Mouse (Mus musculus) forebrain, embryonic 15.5 days (tissue): Measurements from ENCODE around the gene Zbtb49. TPM values are rescaled to one million over a fixed set of nuclear protein-coding genes. Genes with fewer than 3 reads are reported as not detected.

ENCODE experiments used
- ATAC-seq: fragments of 200-750 bp; cut with Nextera tagmentation; replicated peaks from 2 replicates; pipeline ENCODE4 v1.8.0; 2017; ENCODE audit warnings: mild to moderate bottlenecking, moderate TSS enrichment, moderate library complexity
- H3K27ac ChIP-seq: fragments of 300-500 bp; sonication (generic); replicated peaks from 2 replicates; pipeline ENCODE4 v1.5.1; 2015; ENCODE audit warnings: mild to moderate bottlenecking, inconsistent platforms
- H3K27me3 ChIP-seq: fragments of 300-500 bp; sonication (generic); 2 replicates; pipeline ENCODE4 v1.6.1; 2015; ENCODE audit warnings: inconsistent platforms
- H3K36me3 ChIP-seq: fragments of 300-500 bp; sonication (generic); 2 replicates; pipeline ENCODE4 v1.6.1; 2015; ENCODE audit warnings: mild to moderate bottlenecking, inconsistent platforms
- H3K4me1 ChIP-seq: fragments of 300-500 bp; sonication (generic); 2 replicates; pipeline ENCODE4 v1.6.1; 2015; ENCODE audit warnings: inconsistent platforms
- H3K4me2 ChIP-seq: fragments of 300-500 bp; sonication (generic); replicated peaks from 2 replicates; pipeline ENCODE4 v1.6.1; 2015; ENCODE audit warnings: mild to moderate bottlenecking, inconsistent platforms
- H3K4me3 ChIP-seq: fragments of 300-500 bp; sonication (generic); 2 replicates; pipeline ENCODE4 v1.5.1; 2015; ENCODE audit warnings: mild to moderate bottlenecking, inconsistent platforms
- H3K9ac ChIP-seq: fragments of 300-500 bp; sonication (generic); replicated peaks from 2 replicates; pipeline ENCODE4 v1.6.1; 2015; ENCODE audit warnings: mild to moderate bottlenecking, inconsistent platforms
- H3K9me3 ChIP-seq: fragments of 300-500 bp; sonication (generic); 2 replicates; pipeline ENCODE4 v1.6.1; 2016; ENCODE audit warnings: inconsistent platforms
- WGBS: fragments of 180-500 bp; shearing (Covaris S2); methylation state at CpG from one replicate; pipeline ENCODE4 v1.1.7; 2015; ENCODE audit warnings: mixed read lengths; 5-methylcytosine and 5-hydroxymethylcytosine counted together
- polyA plus RNA-seq: library from polyadenylated mRNA; unstranded; fragments of >200 nt; fragmentation: Nextera tagmentation; extraction: Ambion mirVana; gene quantifications from 2 replicates; pipeline ENCODE4 v1.2.1, GENCODE M21; 2015

Gene Zbtb49
- polyA plus RNA-seq, 1 experiment from 2014 or later: 26.4 TPM

GRCm38 (mm10) chr5:38236627-38237026 is 16.4 kb upstream of the Zbtb49 start:
- WGBS: 92% methylated on average over 2 of the region's 2 CpGs
- H3K9ac ChIP-seq: no peak overlapping the region
- ATAC-seq: no peak
- no peaks in the 10 kb centered on the region for H3K27me3 ChIP-seq
- peaks cover 22% of the 10 kb centered on the region for H3K36me3 ChIP-seq
- H3K4me2 ChIP-seq: no peak overlapping the region
- H3K4me1 ChIP-seq: no peaks in the 10 kb centered on the region
- H3K27ac ChIP-seq: no peak overlapping the region
- no peak overlapping the region for H3K4me3 ChIP-seq
- H3K9me3 ChIP-seq: no peaks in the 10 kb centered on the region

- no peak overlapping the region for H3K27ac ChIP-seq
- whole genome bisulfite sequencing: 70% methylated on average over 4 of the region's 4 CpGs
- H3K27me3 ChIP-seq: no peaks in the 10 kb centered on the region
- no peak for ATAC-seq
- no peaks in the 10 kb centered on the region for H3K4me1 ChIP-seq
- H3K9ac ChIP-seq: no peak overlapping the region
- H3K4me2 ChIP-seq: no peak overlapping the region
- H3K4me3 ChIP-seq: no peak overlapping the region
- H3K36me3 ChIP-seq: peaks cover 31% of the 10 kb centered on the region
- no peaks in the 10 kb centered on the region for H3K9me3 ChIP-seq
These were observed 15.2 kb upstream of the Zbtb49 start for GRCm38 (mm10) chr5:38235422-38235821.

GRCm38 (mm10) chr5:38219771-38220307 is 418 bp downstream of the Zbtb49 start:
- H3K4me3 ChIP-seq: peak overlapping the region; percentile 95
- H3K4me1 ChIP-seq: peaks cover 22% of the 10 kb centered on the region
- H3K36me3 ChIP-seq: peaks cover 21% of the 10 kb centered on the region
- peak overlapping the region; percentile 91 for H3K27ac ChIP-seq
- no peaks in the 10 kb centered on the region for H3K27me3 ChIP-seq
- peak overlapping the region; percentile 91 for H3K4me2 ChIP-seq
- ATAC-seq: peak; percentile 87
- H3K9me3 ChIP-seq: no peaks in the 10 kb centered on the region
- 1% methylated on average over 35 of the region's 35 CpGs for WGBS
- H3K9ac ChIP-seq: peak overlapping the region; percentile 91

- Histone ChIP-seq H3K27me3 (no peaks in the 10 kb centered on the region), H3K4me3 (no peak overlapping the region), H3K4me1 (no peaks in the 10 kb centered on the region), H3K36me3 (peaks cover 76% of the 10 kb centered on the region), H3K9ac (no peak overlapping the region), H3K9me3 (no peaks in the 10 kb centered on the region), H3K27ac (no peak overlapping the region), H3K4me2 (no peak overlapping the region)
- ATAC-seq: no peak
- WGBS: 95% methylated on average over 6 of the region's 6 CpGs
These were observed 7.2 kb downstream of the Zbtb49 start for GRCm38 (mm10) chr5:38213009-38213408.

- no peak for ATAC-seq
- Histone ChIP-seq H3K4me1 (peaks cover 6% of the 10 kb centered on the region), H3K4me3 (no peak overlapping the region), H3K4me2 (no peak overlapping the region), H3K27me3 (no peaks in the 10 kb centered on the region), H3K9ac (no peak overlapping the region), H3K9me3 (no peaks in the 10 kb centered on the region), H3K36me3 (peaks cover 73% of the 10 kb centered on the region), H3K27ac (no peak overlapping the region)
- 88% methylated on average over 8 of the region's 8 CpGs for WGBS
These were observed 8.6 kb downstream of the Zbtb49 start for GRCm38 (mm10) chr5:38211691-38212090.

- peaks cover 61% of the 10 kb centered on the region for H3K36me3 ChIP-seq
- H3K9me3 ChIP-seq: no peaks in the 10 kb centered on the region
- no peak overlapping the region for H3K4me3 ChIP-seq
- H3K4me1 ChIP-seq: peaks cover 18% of the 10 kb centered on the region
- no peaks in the 10 kb centered on the region for H3K27me3 ChIP-seq
- WGBS: 79% methylated on average over 8 of the region's 8 CpGs
- H3K9ac ChIP-seq: no peak overlapping the region
- H3K4me2 ChIP-seq: no peak overlapping the region
- ATAC-seq: no peak
- no peak overlapping the region for H3K27ac ChIP-seq
These were observed 11.3 kb downstream of the Zbtb49 start for GRCm38 (mm10) chr5:38208985-38209384.

GRCm38 (mm10) chr5:38205303-38205726 is 14.9 kb downstream of the Zbtb49 start:
- peaks cover 62% of the 10 kb centered on the region for H3K36me3 ChIP-seq
- H3K9ac ChIP-seq: no peak overlapping the region
- no peak for ATAC-seq
- no peak overlapping the region for H3K27ac ChIP-seq
- H3K4me3 ChIP-seq: no peak overlapping the region
- no peaks in the 10 kb centered on the region for H3K9me3 ChIP-seq
- WGBS: 85% methylated on average over 7 of the region's 7 CpGs
- peaks cover 18% of the 10 kb centered on the region for H3K4me1 ChIP-seq
- H3K27me3 ChIP-seq: no peaks in the 10 kb centered on the region
- no peak overlapping the region for H3K4me2 ChIP-seq

- H3K9me3 ChIP-seq: no peaks in the 10 kb centered on the region
- ATAC-seq: no peak
- no peak overlapping the region for H3K9ac ChIP-seq
- H3K27ac ChIP-seq: no peak overlapping the region
- WGBS: 92% methylated on average over 2 of the region's 2 CpGs
- no peak overlapping the region for H3K4me3 ChIP-seq
- H3K27me3 ChIP-seq: no peaks in the 10 kb centered on the region
- H3K4me1 ChIP-seq: no peaks in the 10 kb centered on the region
- H3K4me2 ChIP-seq: no peak overlapping the region
- H3K36me3 ChIP-seq: peaks cover 46% of the 10 kb centered on the region
These were observed 20.6 kb downstream of the Zbtb49 start for GRCm38 (mm10) chr5:38199686-38200085.

GRCm38 (mm10) chr5:38197482-38197823 is 22.8 kb downstream of the Zbtb49 start:
- H3K4me1 ChIP-seq: no peaks in the 10 kb centered on the region
- WGBS: 15% methylated on average over 7 of the region's 7 CpGs
- H3K36me3 ChIP-seq: peaks cover 25% of the 10 kb centered on the region
- H3K4me2 ChIP-seq: no peak overlapping the region
- ATAC-seq: peak; percentile 64
- H3K9ac ChIP-seq: no peak overlapping the region
- H3K27me3 ChIP-seq: no peaks in the 10 kb centered on the region
- H3K27ac ChIP-seq: no peak overlapping the region
- H3K4me3 ChIP-seq: no peak overlapping the region
- no peaks in the 10 kb centered on the region for H3K9me3 ChIP-seq

GRCm38 (mm10) chr5:38196821-38197481 is 23.3 kb downstream of the Zbtb49 start:
- 74% methylated on average over 5 of the region's 5 CpGs for WGBS
- no peaks in the 10 kb centered on the region for H3K4me1 ChIP-seq
- no peak overlapping the region for H3K4me3 ChIP-seq
- no peak overlapping the region for H3K9ac ChIP-seq
- no peak overlapping the region for H3K4me2 ChIP-seq
- peaks cover 20% of the 10 kb centered on the region for H3K36me3 ChIP-seq
- H3K27me3 ChIP-seq: no peaks in the 10 kb centered on the region
- H3K9me3 ChIP-seq: no peaks in the 10 kb centered on the region
- no peak overlapping the region for H3K27ac ChIP-seq
- peak; percentile 14; the same call in 1 of the 2 replicates for ATAC-seq

GRCm38 (mm10) chr5:38195941-38196340 is 24.3 kb downstream of the Zbtb49 start:
- Histone ChIP-seq H3K4me1 (no peaks in the 10 kb centered on the region), H3K27ac (no peak overlapping the region), H3K36me3 (peaks cover 10% of the 10 kb centered on the region), H3K27me3 (no peaks in the 10 kb centered on the region), H3K9ac (no peak overlapping the region), H3K4me2 (no peak overlapping the region), H3K9me3 (no peaks in the 10 kb centered on the region), H3K4me3 (no peak overlapping the region)
- no peak for ATAC-seq

GRCm38 (mm10) chr5:38194946-38195345 is 25.3 kb downstream of the Zbtb49 start:
- no peak for ATAC-seq
- H3K27me3 ChIP-seq: no peaks in the 10 kb centered on the region
- H3K4me2 ChIP-seq: no peak overlapping the region
- peaks cover 3% of the 10 kb centered on the region; the same call in 1 of the 2 replicates for H3K36me3 ChIP-seq
- no peak overlapping the region for H3K4me3 ChIP-seq
- no peaks in the 10 kb centered on the region for H3K4me1 ChIP-seq
- no peak overlapping the region for H3K27ac ChIP-seq
- no peaks in the 10 kb centered on the region for H3K9me3 ChIP-seq
- H3K9ac ChIP-seq: no peak overlapping the region
- WGBS: 2% methylated on average over 2 of the region's 2 CpGs

GRCm38 (mm10) chr5:38190907-38191306 is 29.4 kb downstream of the Zbtb49 start:
- 0 out of 2 replicates have a peak, but pooled peaks cover 3% of the 10 kb centered on the region for H3K27me3 ChIP-seq
- no peak overlapping the region for H3K4me2 ChIP-seq
- no peaks in the 10 kb centered on the region for H3K36me3 ChIP-seq
- H3K4me3 ChIP-seq: no peak overlapping the region
- 93% methylated on average over 3 of the region's 3 CpGs for WGBS
- H3K4me1 ChIP-seq: no peaks in the 10 kb centered on the region
- no peaks in the 10 kb centered on the region for H3K9me3 ChIP-seq
- H3K9ac ChIP-seq: no peak overlapping the region
- no peak overlapping the region for H3K27ac ChIP-seq
- ATAC-seq: no peak
